Mouse (Mus musculus) activated CD4-positive, CD25-positive, alpha-beta regulatory T cell, adult 9 weeks (primary cell): ENCODE measurements around the gene Rfx2. TPM values are rescaled to one million over a fixed set of nuclear protein-coding genes. Genes with fewer than 3 reads are reported as not detected.

ENCODE experiments used
- polyA plus RNA-seq: library from polyadenylated mRNA; unstranded; fragments of 100-300 nt; shearing (Covaris generic); gene quantifications from one replicate; pipeline ENCODE4 v1.2.1, GENCODE M21; 2017

Rfx2 gene
- 1.5 TPM for polyA plus RNA-seq

GRCm38 (mm10) chr17:56830411-56831110 is at the start of gene Rfx2:
Rfx2 (minus strand) TSS chr17:56831013.

GRCm38 (mm10) chr17:56874936-56875651 is 44.3 kb upstream of the Rfx2 start, which contains the start of gene 1700061G19Rik:
1700061G19Rik (plus strand) TSS chr17:56875477.

GRCm38 (mm10) chr17:56874237-56874636 is 43.4 kb upstream of the Rfx2 start, which contains the start of gene Acsbg2:
Acsbg2 (minus strand) TSS chr17:56874447.

GRCm38 (mm10) chr17:56769950-56770349 is 60.9 kb downstream of the Rfx2 start, which contains the start of gene Prr22:
Prr22 (plus strand) TSS chr17:56770250.

GRCm38 (mm10) chr17:56764474-56765354 is 66.1 kb downstream of the Rfx2 start, which contains the start of gene Dus3l:
Dus3l (plus strand) TSS chr17:56764757.

GRCm38 (mm10) chr17:56757416-56758123 is 73.2 kb downstream of the Rfx2 start, which contains the start of gene Nrtn:
Nrtn (minus strand) TSS chr17:56757530.

Other genes with a start within 250 kb of the Rfx2 start
- gene Safb2, start 246.4 kb downstream of the Rfx2 start, polyA plus RNA-seq: 187 TPM
- gene Safb, start 246.2 kb downstream of the Rfx2 start, polyA plus RNA-seq: 154 TPM
- 219 TPM for gene 2410015M20Rik, start 221.2 kb downstream of the Rfx2 start, polyA plus RNA-seq
- gene Rpl36, start 217.6 kb downstream of the Rfx2 start, polyA plus RNA-seq: 2,149 TPM
- 8.1 TPM for gene Lonp1, start 204.1 kb downstream of the Rfx2 start, polyA plus RNA-seq
- 3.9 TPM for gene Catsperd, start 202.9 kb downstream of the Rfx2 start, polyA plus RNA-seq
- gene Ranbp3, start 157.7 kb downstream of the Rfx2 start, polyA plus RNA-seq: 111 TPM
- 290 TPM for gene Ndufa11, start 113.2 kb downstream of the Rfx2 start, polyA plus RNA-seq
- 4.2 TPM for gene Vmac, start 113.0 kb downstream of the Rfx2 start, polyA plus RNA-seq
- gene Nrtn, start 73.5 kb downstream of the Rfx2 start, polyA plus RNA-seq: not detected
- gene Dus3l, start 66.3 kb downstream of the Rfx2 start, polyA plus RNA-seq: 56.0 TPM
- 1.6 TPM for gene Prr22, start 60.8 kb downstream of the Rfx2 start, polyA plus RNA-seq
- gene Acsbg2, start 43.4 kb upstream of the Rfx2 start, polyA plus RNA-seq: not detected
- not detected for gene 1700061G19Rik, start 44.5 kb upstream of the Rfx2 start, polyA plus RNA-seq
- gene Mllt1, start 104.4 kb upstream of the Rfx2 start, polyA plus RNA-seq: 4.7 TPM
- gene Acer1, start 151.1 kb upstream of the Rfx2 start, polyA plus RNA-seq: not detected
- 79.5 TPM for gene Clpp, start 159.3 kb upstream of the Rfx2 start, polyA plus RNA-seq
- gene Alkbh7, start 166.3 kb upstream of the Rfx2 start, polyA plus RNA-seq: 43.6 TPM
- gene Pspn, start 169.0 kb upstream of the Rfx2 start, polyA plus RNA-seq: 1.0 TPM
- 92.3 TPM for gene Gtf2f1, start 180.3 kb upstream of the Rfx2 start, polyA plus RNA-seq
- gene Gm17949, start 180.5 kb upstream of the Rfx2 start, polyA plus RNA-seq: 0.67 TPM
- 9.0 TPM for gene Khsrp, start 200.5 kb upstream of the Rfx2 start, polyA plus RNA-seq
- gene Slc25a41, start 210.6 kb upstream of the Rfx2 start, polyA plus RNA-seq: not detected
- gene Crb3, start 228.1 kb upstream of the Rfx2 start, polyA plus RNA-seq: 1.2 TPM
- gene Slc25a23, start 228.8 kb upstream of the Rfx2 start, polyA plus RNA-seq: 3.2 TPM
- 333 TPM for gene Dennd1c, start 247.5 kb upstream of the Rfx2 start, polyA plus RNA-seq